Mouse (Mus musculus): ENCODE measurements at regions not wholly inside any gene's neighbourhood (a gene's known extent, or its start where the extent isn't known, plus 50 kb on each side); places are given as distances from the start of the nearest gene placed in this dataset.

DNA sequence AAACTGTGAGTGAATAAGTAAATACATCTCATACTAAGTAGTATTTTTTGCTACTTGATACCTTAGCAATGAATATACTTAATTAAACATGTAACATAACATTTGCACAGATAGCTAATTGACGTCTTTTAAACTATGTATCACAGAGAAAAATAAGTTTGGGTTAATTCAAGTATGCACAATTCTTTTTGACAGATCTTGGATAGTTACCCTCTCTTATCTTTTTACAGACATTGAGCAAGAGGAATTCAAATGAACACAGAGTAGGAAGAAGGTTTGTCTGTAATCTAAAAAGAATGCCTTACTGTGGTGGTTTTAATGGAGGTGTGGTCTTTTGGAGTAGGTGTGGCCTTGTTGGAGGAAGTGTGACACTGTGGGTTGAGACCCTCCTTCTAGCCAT, 1781.7 kb downstream of the Pcdh7 start:
- no peak for DNase-seq

DNA sequence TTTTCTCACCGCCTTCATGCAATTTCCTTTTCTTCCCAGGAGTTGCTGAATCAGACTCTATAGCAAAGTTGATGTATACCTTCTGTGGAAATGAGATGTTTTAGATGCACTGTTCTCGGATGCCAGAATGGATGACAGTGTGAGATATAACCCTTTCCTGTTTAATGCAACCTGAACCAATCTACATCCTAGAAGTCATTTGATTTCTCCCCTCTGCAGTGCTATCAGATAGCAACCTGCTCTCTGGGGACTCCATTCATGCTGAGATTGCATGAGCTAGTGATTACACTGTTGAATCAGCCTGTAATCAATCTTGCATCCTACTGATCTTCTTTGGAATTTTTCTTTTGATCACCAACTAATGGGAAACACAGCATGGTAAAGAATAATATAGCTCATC, 1827.9 kb downstream of the Pcdh7 start:
- peak; percentile 31 for DNase-seq

- DNase-seq, result no peak
Observed at GRCm38 (mm10) chr5:59591149-59591548, 1873.4 kb downstream of the Pcdh7 start.

Data from embryo, embryonic 11 days (tissue).